Mouse (Mus musculus) embryonic fibroblast, embryonic 13.5 days (primary cell): ENCODE results near the gene Gtf2f2.

ENCODE experiments used
- CTCF ChIP-seq: IDR thresholded peaks from 2 replicates; pipeline ENCODE4 v1.5.1; 2011; ENCODE audit warnings: mild to moderate bottlenecking, control low read depth, low read length, moderate library complexity, borderline replicate concordance; ENCODE audit not compliant: insufficient read depth
- POLR2A ChIP-seq: IDR thresholded peaks from 2 replicates; pipeline ENCODE4 v1.6.1; 2011; ENCODE audit warnings: low read depth, mild to moderate bottlenecking, control low read depth, low read length, moderate library complexity

DNA sequence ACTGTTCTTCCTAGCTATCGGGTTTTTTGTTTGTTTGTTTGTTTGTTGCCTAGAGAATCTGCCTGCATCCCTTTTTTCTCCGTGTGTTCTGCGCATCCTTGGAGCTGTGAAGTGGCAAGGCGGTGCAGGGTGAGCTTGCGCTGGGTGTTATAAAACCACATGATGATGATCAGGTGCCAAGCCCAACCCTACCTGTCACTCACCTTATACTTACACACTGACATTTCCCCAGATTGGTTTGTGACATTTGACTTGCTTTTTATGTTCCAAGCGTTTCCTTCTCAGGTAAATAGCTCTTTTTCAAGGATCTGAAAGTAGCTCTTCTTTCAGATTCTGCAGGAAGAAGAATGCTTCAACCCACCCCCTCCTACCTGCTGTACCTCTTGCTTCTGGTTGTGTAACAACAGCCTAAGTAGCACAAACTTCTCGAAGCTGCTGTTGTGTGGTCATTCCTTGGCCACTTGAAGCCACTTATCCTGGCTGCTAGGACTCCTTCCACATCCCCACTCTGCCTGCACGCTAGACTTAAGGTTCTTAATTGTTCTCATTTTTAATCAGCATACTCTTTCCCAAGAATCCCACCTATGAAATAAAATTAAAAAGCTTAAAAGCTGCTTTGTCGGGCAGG is 143.8 kb downstream of the Gtf2f2 start:
- no peak for TF ChIP-seq CTCF
- no peak for TF ChIP-seq POLR2A
